Mouse (Mus musculus) stomach, postnatal 0 days (tissue): ENCODE measurements around the gene Coa7.

ENCODE experiments used
- CTCF ChIP-seq: IDR thresholded peaks from 2 replicates; pipeline ENCODE4 v1.5.1; 2016; ENCODE audit warnings: antibody characterized with exemption, low read depth, mild to moderate bottlenecking, moderate library complexity
- EP300 ChIP-seq: optimal IDR thresholded peaks from 2 replicates; pipeline ENCODE3; 2016; ENCODE audit warnings: antibody characterized with exemption

GRCm38 (mm10) chr4:108348256-108348875, 20.4 kb downstream of the Coa7 start:
- TF ChIP-seq CTCF (no peak), EP300 (no peak)
